Mouse (Mus musculus): ENCODE data around the gene Sppl2b. TPM values are rescaled to one million over a fixed set of nuclear protein-coding genes. Genes with fewer than 3 reads are reported as not detected.
A peak's percentile ranks its signal among the peaks of the same experiment; 100 is the strongest.

Sppl2b gene
- total RNA-seq, 2 experiments from 2014 or later: 13.6 to 17.6 TPM

- intact Hi-C loops (cut with DNase I): no loop called here
- DNase-seq: peak in 1 of 2 experiments; percentile 50
These were observed 32.1 kb downstream of the Sppl2b start for GRCm38 (mm10) chr10:80887181-80887580.

GRCm38 (mm10) chr10:80895100-80895499 lies 40.0 kb downstream of the Sppl2b start:
- DNase-seq: no peak
- intact Hi-C loops (cut with DNase I): no loop called here

- intact Hi-C loops (cut with DNase I): no loop called here
- DNase-seq: no peak
These were observed 40.6 kb downstream of the Sppl2b start for GRCm38 (mm10) chr10:80895697-80896096.

- no peak for DNase-seq
- intact Hi-C loops (cut with DNase I): no loop called here
These were observed 41.8 kb downstream of the Sppl2b start for GRCm38 (mm10) chr10:80896581-80897485.

GRCm38 (mm10) chr10:80897861-80898510 lies 42.9 kb downstream of the Sppl2b start:
- intact Hi-C loops (cut with DNase I): no loop called here
- DNase-seq: no peak

GRCm38 (mm10) chr10:80899074-80899473 lies 44.0 kb downstream of the Sppl2b start:
- intact Hi-C loops (cut with DNase I): no loop called here
- DNase-seq: no peak

- intact Hi-C loops (cut with DNase I): no loop called here
- DNase-seq: no peak
These were observed 44.7 kb downstream of the Sppl2b start for GRCm38 (mm10) chr10:80899591-80900317.

- intact Hi-C loops (cut with DNase I): no loop called here
- DNase-seq: peak; percentile 94 to 96
These were observed 45.5 kb downstream of the Sppl2b start, which contains the start of gene Timm13 for GRCm38 (mm10) chr10:80900318-80901247. Timm13 (minus strand) TSS chr10:80900969.

GRCm38 (mm10) chr10:80901409-80902272 lies 46.6 kb downstream of the Sppl2b start:
- no peak for DNase-seq
- intact Hi-C loops (cut with DNase I): no loop called here

GRCm38 (mm10) chr10:80902273-80902940 lies 47.3 kb downstream of the Sppl2b start:
- DNase-seq: no peak
- intact Hi-C loops (cut with DNase I): no loop called here

GRCm38 (mm10) chr10:80903282-80903681 lies 48.2 kb downstream of the Sppl2b start:
- intact Hi-C loops (cut with DNase I): no loop called here
- DNase-seq: no peak

- intact Hi-C loops (cut with DNase I): no loop called here
- DNase-seq: no peak
These were observed 49.1 kb downstream of the Sppl2b start for GRCm38 (mm10) chr10:80904004-80904693.

- intact Hi-C loops (cut with DNase I): no loop called here
- DNase-seq: no peak
These were observed 49.6 kb downstream of the Sppl2b start for GRCm38 (mm10) chr10:80904709-80905108.

- no peak for DNase-seq
- intact Hi-C loops (cut with DNase I): no loop called here
These were observed 54.5 kb downstream of the Sppl2b start for GRCm38 (mm10) chr10:80909375-80910162.

GRCm38 (mm10) chr10:80911354-80911753 lies 56.3 kb downstream of the Sppl2b start:
- intact Hi-C loops (cut with DNase I): no loop called here
- DNase-seq: no peak

- DNase-seq: no peak
- intact Hi-C loops (cut with DNase I): no loop called here
These were observed 56.8 kb downstream of the Sppl2b start for GRCm38 (mm10) chr10:80911891-80912290.
